Mouse (Mus musculus) adrenal gland, adult 18-20 months (tissue): ENCODE measurements around the gene Rd3. TPM values are rescaled to one million over a fixed set of nuclear protein-coding genes. Genes with fewer than 3 reads are reported as not detected.

Source experiments
- microRNA-seq, 2 experiments: library from miRNA; unstranded; fragments of <30 nt; microRNA quantifications; one replicate each; pipeline ENCODE4 v1.2.0; 2021; ENCODE audit warnings: borderline number of aligned reads in 2 of 2
- total RNA-seq, 2 experiments: library from RNA; stranded (reverse); gene quantifications; 1 replicate in 1 of 2; 2 replicates in 1 of 2; pipeline ENCODE4 v1.2.3; 2021

Gene Rd3
- total RNA-seq, 2 experiments from 2014 or later = 0.17 TPM; not detected in 1

Small RNA genes within 50 kb of the gene (microRNA-seq; reads per million reads assigned to microRNA genes)
- gene Mir3473c = 0 to 0.47 reads per million in 2 experiments

Other genes starting within 250 kb of the Rd3 start
- 1 to 10 TPM in 1 of 2 experiments, under 1 TPM in 1; 0.45 to 1.3 TPM for gene Nek2, start 155.9 kb upstream of the Rd3 start, total RNA-seq
- 10 to 100 TPM; 15.9 to 19.1 TPM for gene Slc30a1, start 70.6 kb upstream of the Rd3 start, total RNA-seq
- gene Traf5, start 115.2 kb downstream of the Rd3 start, total RNA-seq = 1 to 10 TPM; 2.8 to 9.7 TPM
- gene Rcor3, start 160.7 kb downstream of the Rd3 start, total RNA-seq = 10 to 100 TPM; 19.7 to 20.6 TPM
- under 1 TPM; 0.07 to 0.19 TPM for gene Kcnh1, start 213.4 kb downstream of the Rd3 start, total RNA-seq